Mouse (Mus musculus): ENCODE data around the gene Prr36.
"Not testable (repeated sequence)": the region's sequence is repeated elsewhere in the genome, so short reads cannot be mapped to it uniquely, and the experiment has no call there.

Gene Prr36

GRCm38 (mm10) chr8:4216791-4217621 is at the start of gene Prr36:
Prr36 (minus strand) TSS chr8:4217459.
- DNase-seq (ENCODE audit: low spot score): no peak

- DNase-seq (ENCODE audit: low spot score): no peak
Observed at GRCm38 (mm10) chr8:4265160-4265914, 48.1 kb upstream of the Prr36 start.

- no peak for DNase-seq (ENCODE audit: low spot score)
Observed at GRCm38 (mm10) chr8:4263105-4263791, 46.0 kb upstream of the Prr36 start.

GRCm38 (mm10) chr8:4259805-4260170 is 42.5 kb upstream of the Prr36 start:
- no peak for DNase-seq (ENCODE audit: low spot score)

GRCm38 (mm10) chr8:4259125-4259804 is 42.0 kb upstream of the Prr36 start, which contains the start of gene Ctxn1:
Ctxn1 (minus strand) TSS chr8:4259274.
- DNase-seq (ENCODE audit: low spot score): peak; percentile 91

GRCm38 (mm10) chr8:4258678-4259077 is 41.4 kb upstream of the Prr36 start:
- DNase-seq (ENCODE audit: low spot score): no peak

GRCm38 (mm10) chr8:4258233-4258632 is 41.0 kb upstream of the Prr36 start:
- DNase-seq (ENCODE audit: low spot score): no peak

- no peak for DNase-seq (ENCODE audit: low spot score)
Observed at GRCm38 (mm10) chr8:4257350-4257749, 40.1 kb upstream of the Prr36 start.

- DNase-seq (ENCODE audit: low spot score): no peak
Observed at GRCm38 (mm10) chr8:4256911-4257310, 39.7 kb upstream of the Prr36 start.

GRCm38 (mm10) chr8:4255471-4255870 is 38.2 kb upstream of the Prr36 start:
- DNase-seq (ENCODE audit: low spot score): not testable (repeated sequence)

- no peak for DNase-seq (ENCODE audit: low spot score)
Observed at GRCm38 (mm10) chr8:4254001-4254400, 36.7 kb upstream of the Prr36 start.

- DNase-seq (ENCODE audit: low spot score): peak; percentile 83
Observed at GRCm38 (mm10) chr8:4252934-4253841, 35.9 kb upstream of the Prr36 start, which contains the start of gene Snapc2. Snapc2 (plus strand) TSS chr8:4253080.

- DNase-seq (ENCODE audit: low spot score): no peak
Observed at GRCm38 (mm10) chr8:4252116-4252760, 35.0 kb upstream of the Prr36 start.

GRCm38 (mm10) chr8:4250306-4250970 is 33.2 kb upstream of the Prr36 start:
- no peak for DNase-seq (ENCODE audit: low spot score)

- no peak for DNase-seq (ENCODE audit: low spot score)
Observed at GRCm38 (mm10) chr8:4249213-4249612, 32.0 kb upstream of the Prr36 start.

GRCm38 (mm10) chr8:4247951-4248540 is 30.8 kb upstream of the Prr36 start, which contains the start of gene Tgfbr3l:
Tgfbr3l (plus strand) TSS chr8:4248214.
- DNase-seq (ENCODE audit: low spot score): no peak

- no peak for DNase-seq (ENCODE audit: low spot score)
Observed at GRCm38 (mm10) chr8:4247241-4247640, 30.0 kb upstream of the Prr36 start.

- DNase-seq (ENCODE audit: low spot score): no peak
Observed at GRCm38 (mm10) chr8:4245737-4246136, 28.5 kb upstream of the Prr36 start.

- DNase-seq (ENCODE audit: low spot score): no peak
Observed at GRCm38 (mm10) chr8:4245061-4245460, 27.8 kb upstream of the Prr36 start.

Data from urinary bladder, postnatal 10 days (tissue).